Mouse (Mus musculus) forebrain, embryonic 11.5 days (tissue): ENCODE measurements around the gene Fmc1. TPM values are rescaled to one million over a fixed set of nuclear protein-coding genes. Genes with fewer than 3 reads are reported as not detected.

Experiments used
- ATAC-seq: fragments of 200-750 bp; cut with Nextera tagmentation; replicated peaks from 2 replicates; pipeline ENCODE4 v1.8.0; 2017; ENCODE audit warnings: moderate TSS enrichment; ENCODE audit not compliant: low FRiP score
- DNase-seq: peaks from one replicate; pipeline ENCODE4 v3.0.0-alpha.2; 2017; ENCODE audit warnings: low spot score
- H3K27ac ChIP-seq: fragments of 300-500 bp; sonication (generic); 2 replicates; pipeline ENCODE4 v1.5.1; 2014; ENCODE audit warnings: low read depth, low read length
- H3K27me3 ChIP-seq: fragments of 300-500 bp; sonication (generic); 2 replicates; pipeline ENCODE4 v1.6.1; 2014; ENCODE audit warnings: mild to moderate bottlenecking, low read length, mixed read lengths; ENCODE audit not compliant: control insufficient read depth, insufficient read depth
- H3K36me3 ChIP-seq: fragments of 300-500 bp; sonication (generic); 2 replicates; pipeline ENCODE4 v1.6.1; 2014; ENCODE audit warnings: mild to moderate bottlenecking, low read length, moderate library complexity, mixed read lengths; ENCODE audit not compliant: control insufficient read depth, insufficient read depth
- H3K4me1 ChIP-seq: fragments of 300-500 bp; sonication (generic); replicated peaks from 2 replicates; pipeline ENCODE4 v1.6.1; 2014; ENCODE audit warnings: low read length, mixed read lengths; ENCODE audit not compliant: control insufficient read depth, insufficient read depth
- H3K4me2 ChIP-seq: fragments of 300-500 bp; sonication (generic); 2 replicates; pipeline ENCODE4 v1.6.1; 2014; ENCODE audit warnings: low read depth, mild to moderate bottlenecking, low read length, moderate library complexity, mixed read lengths; ENCODE audit not compliant: severe bottlenecking
- H3K4me3 ChIP-seq: fragments of 300-500 bp; sonication (generic); 2 replicates; pipeline ENCODE4 v1.5.1; 2014; ENCODE audit warnings: low read depth, low read length
- H3K9ac ChIP-seq: fragments of 300-500 bp; sonication (generic); 2 replicates; pipeline ENCODE4 v1.6.1; 2014; ENCODE audit warnings: low read length
- H3K9me3 ChIP-seq: fragments of 300-500 bp; sonication (generic); 2 replicates; pipeline ENCODE4 v1.6.1; 2016; ENCODE audit warnings: low read length, mixed read lengths; ENCODE audit not compliant: control insufficient read depth
- WGBS: fragments of 180-500 bp; shearing (Covaris S2); extraction: QIAGEN DNeasy Blood & Tissue Kit; methylation state at CpG from one replicate; pipeline ENCODE4 v1.1.7; 2014; 5-methylcytosine and 5-hydroxymethylcytosine counted together
- microRNA-seq: library from miRNA; unstranded; fragments of <30 nt; microRNA quantifications from one replicate; pipeline ENCODE4, GENCODE M21; 2016; ENCODE audit not compliant: insufficient number of aligned reads
- polyA plus RNA-seq: library from polyadenylated mRNA; unstranded; fragments of >200 nt; fragmentation: Nextera tagmentation; extraction: Ambion mirVana; gene quantifications from 2 replicates; pipeline ENCODE4 v1.2.1, GENCODE M21; 2014

The Fmc1 gene
- polyA plus RNA-seq, 1 experiment from 2014 or later: 107 TPM

DNA sequence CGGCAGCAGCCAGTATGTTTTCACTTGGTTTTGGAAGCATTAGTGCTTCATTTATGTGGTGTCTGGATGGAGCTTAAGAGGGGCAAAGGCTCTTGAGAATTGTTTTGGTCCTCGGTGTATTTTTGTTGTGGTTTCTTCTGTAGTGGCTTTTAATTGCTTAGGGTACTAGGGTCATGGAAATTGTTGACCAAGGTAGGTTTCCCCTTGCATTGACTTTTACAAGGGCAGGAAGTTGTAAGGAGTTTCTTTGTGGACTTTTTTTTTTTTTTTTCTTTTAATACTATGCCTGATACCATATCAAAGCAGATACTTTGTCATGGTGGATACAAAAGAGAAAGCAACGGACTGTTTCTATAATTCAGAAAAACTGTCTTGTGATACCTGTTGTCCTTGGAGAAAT is 48.4 kb downstream of the Fmc1 start:
- no peaks in the 10 kb centered on the region for H3K9me3 ChIP-seq
- H3K27ac ChIP-seq: no peak overlapping the region
- H3K36me3 ChIP-seq: peaks cover 6% of the 10 kb centered on the region; the same call in 1 of the 2 replicates
- no peak overlapping the region for H3K9ac ChIP-seq
- no peak overlapping the region for H3K4me3 ChIP-seq
- 92% methylated on average over 3 of the region's 3 CpGs for WGBS
- no peak for ATAC-seq
- H3K4me1 ChIP-seq: no peaks in the 10 kb centered on the region
- H3K4me2 ChIP-seq: no peak overlapping the region
- H3K27me3 ChIP-seq: no peaks in the 10 kb centered on the region
- DNase-seq: no peak

Small RNA genes within 50 kb of the gene (microRNA-seq; reads per million reads assigned to microRNA genes)
- gene Mir7670: not detected

Other genes with a start within 250 kb of the Fmc1 start
- 15.8 and 16.4 TPM in 2 replicates for gene Zc3hav1l, start 234.2 kb upstream of the Fmc1 start, polyA plus RNA-seq
- 1.5 and 1.7 TPM in 2 replicates for gene Zc3hav1, start 178.9 kb upstream of the Fmc1 start, polyA plus RNA-seq
- gene Ttc26, start 152.0 kb upstream of the Fmc1 start, polyA plus RNA-seq: 13.5 and 16.5 TPM in 2 replicates
- gene Ubn2, start 99.6 kb upstream of the Fmc1 start, polyA plus RNA-seq: 20.5 and 27.1 TPM in 2 replicates
- gene Luc7l2, start 17.8 kb downstream of the Fmc1 start, polyA plus RNA-seq: 47.5 and 48.5 TPM in 2 replicates
- gene Klrg2, start 103.7 kb downstream of the Fmc1 start, polyA plus RNA-seq: 0.15 TPM in 1 of 2 replicates, not detected in the other
- gene Clec2l, start 129.6 kb downstream of the Fmc1 start, polyA plus RNA-seq: 0.95 and 1.9 TPM in 2 replicates